Mouse (Mus musculus): ENCODE measurements around the gene Sh2d5. TPM values are rescaled to one million over a fixed set of nuclear protein-coding genes. Genes with fewer than 3 reads are reported as not detected.

Gene Sh2d5
- polyA plus RNA-seq, 1 experiment from 2014 or later, result 0.40 TPM

- WGBS (ENCODE audit: insufficient replicate concordance), result 78% methylated on average over 3 of the region's 3 CpGs
- no peak for DNase-seq
- Histone ChIP-seq H3K9ac (replicated peaks) (no peak overlapping the region), H3K27me3 (ENCODE audit: insufficient read depth, low read length) (no peaks in the 10 kb centered on the region), H3K27ac (ENCODE audit: low read depth) (no peak overlapping the region), H3K4me2 (ENCODE audit: low read depth, low read length) (no peak overlapping the region), H3K4me1 (ENCODE audit: insufficient read depth) (peaks cover 14% of the 10 kb centered on the region), H3K36me3 (replicated peaks; ENCODE audit: insufficient read depth, low read length) (peaks cover 44% of the 10 kb centered on the region), H3K4me3 (ENCODE audit: low read depth, low read length) (no peak overlapping the region), H3K9me3 (ENCODE audit: low read length) (no peaks in the 10 kb centered on the region)
- TF ChIP-seq CTCF (IDR thresholded peaks at IDR 0.05; ENCODE audit: low read depth), result no peak
- no peak for TF ChIP-seq EP300 (IDR thresholded peaks at IDR 0.05; ENCODE audit: low read depth)
- no peak for ATAC-seq
Measured at GRCm38 (mm10) chr4:138307025-138307424, 56.8 kb downstream of the Sh2d5 start.

DNA sequence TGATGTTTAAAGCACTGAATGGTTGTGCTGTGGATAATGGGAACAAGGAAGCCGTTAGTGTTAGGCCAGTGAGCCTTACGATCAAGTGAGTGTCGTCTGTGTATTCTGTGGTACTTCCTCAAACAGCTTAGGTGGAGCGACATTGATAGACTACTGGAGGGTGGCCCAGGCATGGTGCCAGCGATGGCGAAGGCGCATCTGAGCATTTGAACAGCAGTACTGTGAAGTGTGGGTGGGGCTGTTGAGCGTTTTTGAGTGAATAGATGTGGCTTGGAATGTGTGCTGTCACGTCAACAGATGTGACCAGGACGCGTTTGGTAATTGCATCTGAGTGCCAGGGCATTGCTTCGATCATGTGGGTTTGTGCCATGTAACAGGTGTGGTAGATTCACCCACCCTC lies 57.5 kb downstream of the Sh2d5 start:
- no peak for DNase-seq
- no peak overlapping the region for H3K4me3 ChIP-seq (ENCODE audit: low read depth, low read length)
- no peaks in the 10 kb centered on the region for H3K9me3 ChIP-seq (ENCODE audit: low read length)
- no peak overlapping the region for H3K4me2 ChIP-seq (ENCODE audit: low read depth, low read length)
- no peak for TF ChIP-seq CTCF (IDR thresholded peaks at IDR 0.05; ENCODE audit: low read depth)
- TF ChIP-seq EP300 (IDR thresholded peaks at IDR 0.05; ENCODE audit: low read depth), result no peak
- peaks cover 48% of the 10 kb centered on the region for H3K36me3 ChIP-seq (replicated peaks; ENCODE audit: insufficient read depth, low read length)
- ATAC-seq, result no peak
- WGBS (ENCODE audit: insufficient replicate concordance), result 78% methylated on average over 12 of the region's 12 CpGs
- H3K9ac ChIP-seq (replicated peaks), result no peak overlapping the region
- H3K27ac ChIP-seq (ENCODE audit: low read depth), result no peak overlapping the region
- no peaks in the 10 kb centered on the region for H3K27me3 ChIP-seq (ENCODE audit: insufficient read depth, low read length)
- peaks cover 14% of the 10 kb centered on the region for H3K4me1 ChIP-seq (ENCODE audit: insufficient read depth)

- DNase-seq (no peak), ATAC-seq (no peak)
- Histone ChIP-seq H3K4me3 (ENCODE audit: low read depth, low read length) (no peak overlapping the region), H3K36me3 (replicated peaks; ENCODE audit: insufficient read depth, low read length) (peaks cover 71% of the 10 kb centered on the region), H3K9me3 (ENCODE audit: low read length) (no peaks in the 10 kb centered on the region), H3K9ac (replicated peaks) (no peak overlapping the region), H3K27me3 (ENCODE audit: insufficient read depth, low read length) (no peaks in the 10 kb centered on the region), H3K4me2 (ENCODE audit: low read depth, low read length) (no peak overlapping the region), H3K4me1 (ENCODE audit: insufficient read depth) (peaks cover 6% of the 10 kb centered on the region), H3K27ac (ENCODE audit: low read depth) (no peak overlapping the region)
- TF ChIP-seq EP300 (IDR thresholded peaks at IDR 0.05; ENCODE audit: low read depth) (no peak), CTCF (IDR thresholded peaks at IDR 0.05; ENCODE audit: low read depth) (no peak)
- 91% methylated on average over 19 of the region's 19 CpGs for WGBS (ENCODE audit: insufficient replicate concordance)
Measured at GRCm38 (mm10) chr4:138310311-138310910, 60.2 kb downstream of the Sh2d5 start.

Other genes with a start within 250 kb of the Sh2d5 start
- 35.1 and 43.6 TPM in 2 replicates for gene Hp1bp3, start 34.1 kb upstream of the Sh2d5 start, polyA plus RNA-seq (2015; fragmentation: Nextera tagmentation; extraction: Ambion mirVana)
- 0.07 and 0.08 TPM in 2 replicates for gene Kif17, start within 50 bp of the Sh2d5 start, polyA plus RNA-seq (2015; fragmentation: Nextera tagmentation; extraction: Ambion mirVana)
- gene Ddost, start 54.3 kb downstream of the Sh2d5 start, polyA plus RNA-seq (2015; fragmentation: Nextera tagmentation; extraction: Ambion mirVana), result 102 and 111 TPM in 2 replicates
- 52.5 and 69.5 TPM in 2 replicates for gene Pink1, start 75.9 kb downstream of the Sh2d5 start, polyA plus RNA-seq (2015; fragmentation: Nextera tagmentation; extraction: Ambion mirVana)
- gene Cda, start 117.6 kb downstream of the Sh2d5 start, polyA plus RNA-seq (2015; fragmentation: Nextera tagmentation; extraction: Ambion mirVana), result 17.7 and 24.2 TPM in 2 replicates
- not detected in 2 replicates for gene Fam43b, start 146.1 kb downstream of the Sh2d5 start, polyA plus RNA-seq (2015; fragmentation: Nextera tagmentation; extraction: Ambion mirVana)
- 17.5 and 20.0 TPM in 2 replicates for gene Mul1, start 184.3 kb downstream of the Sh2d5 start, polyA plus RNA-seq (2015; fragmentation: Nextera tagmentation; extraction: Ambion mirVana)
- 5.5 and 6.1 TPM in 2 replicates for gene Camk2n1, start 203.9 kb downstream of the Sh2d5 start, polyA plus RNA-seq (2015; fragmentation: Nextera tagmentation; extraction: Ambion mirVana)

Data from liver, postnatal 0 days (tissue).